Mouse (Mus musculus) thymus, adult 2 months (tissue): ENCODE measurements around the gene G430095P16Rik. TPM values are rescaled to one million over a fixed set of nuclear protein-coding genes. Genes with fewer than 3 reads are reported as not detected.

Experiments used
- DNase-seq: peaks from one replicate; pipeline ENCODE4 v3.0.0; 2021
- H3K27ac ChIP-seq: fragments of 200-500 bp; 2 replicates; pipeline ENCODE4 v1.5.1; 2012; ENCODE audit warnings: low read length, control low read depth; ENCODE audit not compliant: control insufficient read depth, insufficient read depth
- H3K27me3 ChIP-seq: fragments of 200-500 bp; 2 replicates; pipeline ENCODE4 v1.6.1; 2012; ENCODE audit warnings: mild to moderate bottlenecking, low read length, moderate library complexity, mixed read lengths; ENCODE audit not compliant: control insufficient read depth, insufficient read depth
- H3K36me3 ChIP-seq: fragments of 200-500 bp; 2 replicates; pipeline ENCODE4 v1.6.1; 2012; ENCODE audit warnings: mild to moderate bottlenecking, low read length, moderate library complexity; ENCODE audit not compliant: control insufficient read depth, insufficient read depth
- H3K4me1 ChIP-seq: fragments of 200-500 bp; replicated peaks from 2 replicates; pipeline ENCODE4 v1.6.1; 2012; ENCODE audit warnings: low read length; ENCODE audit not compliant: control insufficient read depth, insufficient read depth
- H3K4me3 ChIP-seq: fragments of 200-500 bp; 2 replicates; pipeline ENCODE4 v1.5.1; 2012; ENCODE audit warnings: mild to moderate bottlenecking, low read length, control low read depth, moderate library complexity; ENCODE audit not compliant: control insufficient read depth, insufficient read depth
- CTCF ChIP-seq: fragments of 200-500 bp; IDR thresholded peaks from 2 replicates; pipeline ENCODE4 v1.5.1; 2012; ENCODE audit warnings: mild to moderate bottlenecking, control low read depth, low read length, moderate library complexity, borderline replicate concordance; ENCODE audit not compliant: control insufficient read depth, poor library complexity, insufficient read depth; ENCODE audit errors: extremely low read depth
- POLR2A ChIP-seq: fragments of 200-500 bp; IDR thresholded peaks from 2 replicates; pipeline ENCODE4 v1.6.1; 2012; ENCODE audit warnings: mild to moderate bottlenecking, low read length, control low read depth, moderate library complexity; ENCODE audit not compliant: control insufficient read depth, poor library complexity, insufficient read depth; ENCODE audit errors: extremely low read depth
- WGBS: fragments of 180-500 bp; shearing (Covaris S2); methylation state at CpG from one replicate; pipeline ENCODE4 v1.1.7; 2018; 5-methylcytosine and 5-hydroxymethylcytosine counted together
- polyA plus RNA-seq: library from polyadenylated mRNA; depleted of rRNA; stranded (reverse); fragments of >200 nt; gene quantifications from 2 replicates; pipeline ENCODE4 v1.2.3, GENCODE M21; 2012

Gene G430095P16Rik
- polyA plus RNA-seq, 1 experiment, result 2.6 TPM

- peaks cover 7% of the 10 kb centered on the region for H3K4me1 ChIP-seq
- H3K36me3 ChIP-seq, result no peaks in the 10 kb centered on the region
- no peak for DNase-seq
- WGBS, result 77% methylated on average over 11 of the region's 11 CpGs
- H3K4me3 ChIP-seq, result no peak overlapping the region
- TF ChIP-seq POLR2A, result no peak
- TF ChIP-seq CTCF, result no peak
- no peak overlapping the region for H3K27ac ChIP-seq
- H3K27me3 ChIP-seq, result peaks cover 5% of the 10 kb centered on the region; the same call in 1 of the 2 replicates
Observed at GRCm38 (mm10) chr8:84711933-84712758, 10.7 kb upstream of the G430095P16Rik start.

- Histone ChIP-seq H3K36me3 (no peaks in the 10 kb centered on the region), H3K4me3 (no peak overlapping the region), H3K27ac (no peak overlapping the region), H3K27me3 (peaks cover 2% of the 10 kb centered on the region; the same call in 1 of the 2 replicates), H3K4me1 (peaks cover 1% of the 10 kb centered on the region; the same call in 1 of the 2 replicates)
- DNase-seq, result no peak
- WGBS, result 58% methylated on average over 3 of the region's 3 CpGs
- TF ChIP-seq POLR2A (no peak), CTCF (no peak)
Observed at GRCm38 (mm10) chr8:84712759-84713120, 10.1 kb upstream of the G430095P16Rik start.

GRCm38 (mm10) chr8:84713381-84713780, 9.4 kb upstream of the G430095P16Rik start:
- Histone ChIP-seq H3K27ac (no peak overlapping the region), H3K4me3 (no peak overlapping the region), H3K27me3 (no peaks in the 10 kb centered on the region), H3K36me3 (no peaks in the 10 kb centered on the region), H3K4me1 (no peaks in the 10 kb centered on the region)
- WGBS, result 94% methylated on average over 4 of the region's 4 CpGs
- DNase-seq, result no peak
- TF ChIP-seq CTCF (no peak), POLR2A (no peak)

GRCm38 (mm10) chr8:84714161-84714560, 8.6 kb upstream of the G430095P16Rik start:
- Histone ChIP-seq H3K4me3 (no peak overlapping the region), H3K4me1 (no peaks in the 10 kb centered on the region), H3K27me3 (no peaks in the 10 kb centered on the region), H3K36me3 (no peaks in the 10 kb centered on the region), H3K27ac (no peak overlapping the region)
- TF ChIP-seq CTCF, result no peak
- no peak for TF ChIP-seq POLR2A
- no peak for DNase-seq
- WGBS, result 96% methylated on average over 4 of the region's 4 CpGs

GRCm38 (mm10) chr8:84715893-84716468, 6.8 kb upstream of the G430095P16Rik start:
- Histone ChIP-seq H3K36me3 (no peaks in the 10 kb centered on the region), H3K4me1 (no peaks in the 10 kb centered on the region), H3K27me3 (no peaks in the 10 kb centered on the region), H3K4me3 (no peak overlapping the region), H3K27ac (no peak overlapping the region)
- no peak for TF ChIP-seq CTCF
- no peak for TF ChIP-seq POLR2A
- DNase-seq, result no peak
- 95% methylated on average over 27 of the region's 27 CpGs for WGBS

GRCm38 (mm10) chr8:84716790-84717189, 6.0 kb upstream of the G430095P16Rik start:
- no peak for DNase-seq
- Histone ChIP-seq H3K27ac (no peak overlapping the region), H3K4me1 (no peaks in the 10 kb centered on the region), H3K36me3 (no peaks in the 10 kb centered on the region), H3K27me3 (no peaks in the 10 kb centered on the region), H3K4me3 (no peak overlapping the region)
- WGBS, result 95% methylated on average over 11 of the region's 11 CpGs
- TF ChIP-seq POLR2A (no peak), CTCF (no peak)
